Mouse (Mus musculus) liver, embryonic 13.5 days (tissue): Measurements from ENCODE around the gene Sell. TPM values are rescaled to one million over a fixed set of nuclear protein-coding genes. Genes with fewer than 3 reads are reported as not detected.

ENCODE experiments used
- ATAC-seq: fragments of 200-750 bp; cut with Nextera tagmentation; 2 replicates; pipeline ENCODE4 v1.8.0; 2017; ENCODE audit warnings: low read depth, mild to moderate bottlenecking, moderate number of reproducible peaks, moderate library complexity
- DNase-seq: peaks from one replicate; pipeline ENCODE4 v3.0.0; 2022
- H3K27ac ChIP-seq: fragments of 300-500 bp; sonication (generic); 2 replicates; pipeline ENCODE4 v1.5.1; 2015; ENCODE audit warnings: moderate library complexity, mild to moderate bottlenecking, inconsistent platforms
- H3K27me3 ChIP-seq: fragments of 300-500 bp; sonication (generic); 2 replicates; pipeline ENCODE4 v1.6.1; 2015; ENCODE audit warnings: mild to moderate bottlenecking, inconsistent platforms
- H3K36me3 ChIP-seq: fragments of 300-500 bp; sonication (generic); 2 replicates; pipeline ENCODE4 v1.6.1; 2015; ENCODE audit warnings: mild to moderate bottlenecking, inconsistent platforms
- H3K4me1 ChIP-seq: fragments of 300-500 bp; sonication (generic); replicated peaks from 2 replicates; pipeline ENCODE4 v1.6.1; 2015; ENCODE audit warnings: inconsistent platforms
- H3K4me2 ChIP-seq: fragments of 300-500 bp; sonication (generic); 2 replicates; pipeline ENCODE4 v1.6.1; 2015; ENCODE audit warnings: inconsistent platforms, mild to moderate bottlenecking, moderate library complexity
- H3K4me3 ChIP-seq: fragments of 300-500 bp; sonication (generic); replicated peaks from 2 replicates; pipeline ENCODE4 v1.5.1; 2015; ENCODE audit warnings: mild to moderate bottlenecking, inconsistent platforms
- H3K9ac ChIP-seq: fragments of 300-500 bp; sonication (generic); 2 replicates; pipeline ENCODE4 v1.6.1; 2015; ENCODE audit warnings: mild to moderate bottlenecking, inconsistent platforms
- H3K9me3 ChIP-seq: fragments of 300-500 bp; sonication (generic); replicated peaks from 2 replicates; pipeline ENCODE4 v1.6.1; 2016; ENCODE audit warnings: inconsistent platforms
- WGBS: fragments of 180-500 bp; shearing (Covaris S2); methylation state at CpG from one replicate; pipeline ENCODE4 v1.1.7; 2015; ENCODE audit not compliant: insufficient replicate concordance; 5-methylcytosine and 5-hydroxymethylcytosine counted together
- polyA plus RNA-seq: library from polyadenylated mRNA; unstranded; fragments of >200 nt; fragmentation: Nextera tagmentation; extraction: Ambion mirVana; gene quantifications from 2 replicates; pipeline ENCODE4 v1.2.1, GENCODE M21; 2015

Gene Sell
- polyA plus RNA-seq, 1 experiment from 2014 or later: 4.0 TPM

- Histone ChIP-seq H3K4me3 (no peak overlapping the region), H3K4me2 (no peak overlapping the region), H3K4me1 (0 out of 2 replicates have a peak, but pooled peaks cover 2% of the 10 kb centered on the region), H3K9ac (no peak overlapping the region), H3K9me3 (no peaks in the 10 kb centered on the region), H3K36me3 (no peaks in the 10 kb centered on the region), H3K27ac (no peak overlapping the region), H3K27me3 (no peaks in the 10 kb centered on the region)
- DNase-seq (no peak), ATAC-seq (no peak)
- WGBS: 81% methylated on average over 1 of the region's 1 CpGs
Observed at GRCm38 (mm10) chr1:164075416-164075815, 13.6 kb downstream of the Sell start.

- Histone ChIP-seq H3K36me3 (no peaks in the 10 kb centered on the region), H3K4me2 (no peak overlapping the region), H3K9me3 (no peaks in the 10 kb centered on the region), H3K9ac (no peak overlapping the region), H3K27ac (no peak overlapping the region), H3K4me3 (no peak overlapping the region), H3K4me1 (0 out of 2 replicates have a peak, but pooled peaks cover 2% of the 10 kb centered on the region), H3K27me3 (no peaks in the 10 kb centered on the region)
- no peak for ATAC-seq
- 40% methylated on average over 1 of the region's 1 CpGs for WGBS
- DNase-seq: no peak
Observed at GRCm38 (mm10) chr1:164076441-164076840, 14.7 kb downstream of the Sell start.

GRCm38 (mm10) chr1:164077031-164077430 lies 15.2 kb downstream of the Sell start:
- Histone ChIP-seq H3K27me3 (no peaks in the 10 kb centered on the region), H3K36me3 (no peaks in the 10 kb centered on the region), H3K4me1 (0 out of 2 replicates have a peak, but pooled peaks cover 2% of the 10 kb centered on the region), H3K4me2 (no peak overlapping the region), H3K9me3 (no peaks in the 10 kb centered on the region), H3K4me3 (no peak overlapping the region), H3K27ac (no peak overlapping the region), H3K9ac (no peak overlapping the region)
- ATAC-seq (no peak), DNase-seq (no peak)
- 17% methylated on average over 3 of the region's 3 CpGs for WGBS

- Histone ChIP-seq H3K9me3 (no peaks in the 10 kb centered on the region), H3K27ac (no peak overlapping the region)
- 37% methylated on average over 4 of the region's 4 CpGs for WGBS
Observed at GRCm38 (mm10) chr1:164078323-164078741, 16.6 kb downstream of the Sell start.

GRCm38 (mm10) chr1:164079091-164079490 lies 17.3 kb downstream of the Sell start:
- no peak overlapping the region for H3K9ac ChIP-seq
- H3K27me3 ChIP-seq: no peaks in the 10 kb centered on the region
- H3K4me2 ChIP-seq: no peak overlapping the region
- WGBS: 75% methylated on average over 11 of the region's 11 CpGs
- H3K4me1 ChIP-seq: no peaks in the 10 kb centered on the region
- no peak overlapping the region for H3K27ac ChIP-seq
- DNase-seq (no peak), ATAC-seq (no peak)
- H3K9me3 ChIP-seq: no peaks in the 10 kb centered on the region
- H3K36me3 ChIP-seq: no peaks in the 10 kb centered on the region
- no peak overlapping the region for H3K4me3 ChIP-seq

More at GRCm38 (mm10) chr1:164078323-164078741, 16.6 kb downstream of the Sell start:
- no peaks in the 10 kb centered on the region for H3K27me3 ChIP-seq
- ATAC-seq: no peak
- H3K9ac ChIP-seq: no peak overlapping the region
- no peaks in the 10 kb centered on the region for H3K36me3 ChIP-seq
- no peak overlapping the region for H3K4me3 ChIP-seq
- no peak overlapping the region for H3K4me2 ChIP-seq
- 0 out of 2 replicates have a peak, but pooled peaks cover 2% of the 10 kb centered on the region for H3K4me1 ChIP-seq
- DNase-seq: no peak

- DNase-seq: no peak
- H3K27ac ChIP-seq: no peak overlapping the region
- H3K4me1 ChIP-seq: no peaks in the 10 kb centered on the region
- no peaks in the 10 kb centered on the region for H3K27me3 ChIP-seq
- H3K4me2 ChIP-seq: no peak overlapping the region
- WGBS: 44% methylated on average over 4 of the region's 4 CpGs
- no peak overlapping the region for H3K4me3 ChIP-seq
- H3K9me3 ChIP-seq: no peaks in the 10 kb centered on the region
- no peaks in the 10 kb centered on the region for H3K36me3 ChIP-seq
- ATAC-seq: no peak
- no peak overlapping the region for H3K9ac ChIP-seq
Observed at GRCm38 (mm10) chr1:164083046-164083445, 21.3 kb downstream of the Sell start.

- H3K4me3 ChIP-seq: no peak overlapping the region
- WGBS: 68% methylated on average over 3 of the region's 3 CpGs
- no peaks in the 10 kb centered on the region for H3K9me3 ChIP-seq
- H3K27me3 ChIP-seq: no peaks in the 10 kb centered on the region
- ATAC-seq: no peak
- H3K9ac ChIP-seq: no peak overlapping the region
- H3K36me3 ChIP-seq: no peaks in the 10 kb centered on the region
- H3K4me2 ChIP-seq: no peak overlapping the region
- no peak for DNase-seq
- no peaks in the 10 kb centered on the region; the same call in 1 of the 2 replicates for H3K4me1 ChIP-seq
- no peak overlapping the region for H3K27ac ChIP-seq
Observed at GRCm38 (mm10) chr1:164086797-164087196, 25.0 kb downstream of the Sell start.

GRCm38 (mm10) chr1:164087872-164088271 lies 26.1 kb downstream of the Sell start:
- H3K27ac ChIP-seq: no peak overlapping the region
- H3K4me3 ChIP-seq: no peak overlapping the region
- ATAC-seq (no peak), DNase-seq (no peak)
- H3K36me3 ChIP-seq: no peaks in the 10 kb centered on the region
- no peaks in the 10 kb centered on the region for H3K27me3 ChIP-seq
- H3K9ac ChIP-seq: no peak overlapping the region
- H3K9me3 ChIP-seq: no peaks in the 10 kb centered on the region
- no peak overlapping the region for H3K4me2 ChIP-seq
- WGBS: 44% methylated on average over 5 of the region's 5 CpGs
- H3K4me1 ChIP-seq: no peaks in the 10 kb centered on the region; the same call in 1 of the 2 replicates

GRCm38 (mm10) chr1:164096780-164097179 lies 35.0 kb downstream of the Sell start:
- no peak overlapping the region for H3K4me2 ChIP-seq
- ATAC-seq: no peak
- no peak overlapping the region for H3K4me3 ChIP-seq
- no peaks in the 10 kb centered on the region for H3K9me3 ChIP-seq
- H3K4me1 ChIP-seq: no peaks in the 10 kb centered on the region
- no peak overlapping the region for H3K9ac ChIP-seq
- H3K27me3 ChIP-seq: no peaks in the 10 kb centered on the region
- WGBS: 45% methylated on average over 6 of the region's 6 CpGs
- DNase-seq: no peak
- H3K36me3 ChIP-seq: no peaks in the 10 kb centered on the region
- no peak overlapping the region for H3K27ac ChIP-seq

- no peaks in the 10 kb centered on the region for H3K4me1 ChIP-seq
- no peak for ATAC-seq
- no peak for DNase-seq
- H3K4me2 ChIP-seq: no peak overlapping the region
- 61% methylated on average over 2 of the region's 2 CpGs for WGBS
- H3K27ac ChIP-seq: no peak overlapping the region
- no peak overlapping the region for H3K9ac ChIP-seq
- no peak overlapping the region for H3K4me3 ChIP-seq
- H3K36me3 ChIP-seq: no peaks in the 10 kb centered on the region
- H3K27me3 ChIP-seq: no peaks in the 10 kb centered on the region
- H3K9me3 ChIP-seq: no peaks in the 10 kb centered on the region
Observed at GRCm38 (mm10) chr1:164097911-164098310, 36.1 kb downstream of the Sell start.

- no peak for ATAC-seq
- Histone ChIP-seq H3K36me3 (no peaks in the 10 kb centered on the region), H3K4me3 (no peak overlapping the region), H3K4me2 (no peak overlapping the region), H3K27me3 (no peaks in the 10 kb centered on the region), H3K9ac (no peak overlapping the region), H3K9me3 (no peaks in the 10 kb centered on the region), H3K27ac (no peak overlapping the region), H3K4me1 (no peaks in the 10 kb centered on the region)
- WGBS: 44% methylated on average over 2 of the region's 2 CpGs
- no peak for DNase-seq
Observed at GRCm38 (mm10) chr1:164098372-164098771, 36.6 kb downstream of the Sell start.

- WGBS: 47% methylated on average over 2 of the region's 2 CpGs
- Histone ChIP-seq H3K4me2 (no peak overlapping the region), H3K27me3 (no peaks in the 10 kb centered on the region), H3K4me1 (no peaks in the 10 kb centered on the region), H3K27ac (no peak overlapping the region), H3K9ac (no peak overlapping the region), H3K9me3 (no peaks in the 10 kb centered on the region), H3K36me3 (no peaks in the 10 kb centered on the region), H3K4me3 (no peak overlapping the region)
- no peak for ATAC-seq
- no peak for DNase-seq
Observed at GRCm38 (mm10) chr1:164109763-164110162, 48.0 kb downstream of the Sell start.
